Mouse (Mus musculus) left cerebral cortex, postnatal 10 days (tissue): ENCODE results near the gene Tcf7l2. TPM values are rescaled to one million over a fixed set of nuclear protein-coding genes. Genes with fewer than 3 reads are reported as not detected.

Experiments used
- DNase-seq, 2 experiments: peaks; one replicate each; pipeline ENCODE4 v3.0.0; 2021 to 2022; ENCODE audit warnings: low spot score in 2 of 2, mixed read lengths in 1 of 2; ENCODE audit errors: extremely low spot score in 1 of 2
- intact Hi-C: fragments of 180-260 bp; cut with DNase I; formaldehyde crosslinking; loops from one replicate; pipeline ENCODE4 v1.15.1; 2025
- total RNA-seq, 2 experiments: library from RNA; stranded (reverse); gene quantifications; 2 replicates each; pipeline ENCODE4 v1.2.3; 2021

The Tcf7l2 gene
- total RNA-seq, 2 experiments from 2014 or later, result 8.2 to 11.4 TPM

GRCm38 (mm10) chr19:55784796-55785418 lies 43.3 kb downstream of the Tcf7l2 start:
- intact Hi-C loops, result no loop called here

GRCm38 (mm10) chr19:55787420-55787819 lies 45.8 kb downstream of the Tcf7l2 start:
- intact Hi-C loops, result no loop called here
- no peak for DNase-seq

More at GRCm38 (mm10) chr19:55784796-55785418, 43.3 kb downstream of the Tcf7l2 start:
- no peak for DNase-seq

GRCm38 (mm10) chr19:55788285-55788904 lies 46.8 kb downstream of the Tcf7l2 start:
- no peak for DNase-seq

GRCm38 (mm10) chr19:55788905-55789295 lies 47.3 kb downstream of the Tcf7l2 start:
- no peak for DNase-seq
- intact Hi-C loops, result no loop called here

More at GRCm38 (mm10) chr19:55788285-55788904, 46.8 kb downstream of the Tcf7l2 start:
- intact Hi-C loops, result no loop called here

- intact Hi-C loops, result no loop called here
- no peak for DNase-seq
These were observed 48.2 kb downstream of the Tcf7l2 start for GRCm38 (mm10) chr19:55789838-55790237.

- intact Hi-C loops, result no loop called here
- DNase-seq, result no peak
These were observed 49.7 kb downstream of the Tcf7l2 start for GRCm38 (mm10) chr19:55791293-55791692.

GRCm38 (mm10) chr19:55791886-55792285 lies 50.3 kb downstream of the Tcf7l2 start:
- no peak for DNase-seq
- intact Hi-C loops, result no loop called here

- DNase-seq, result no peak
- intact Hi-C loops, result no loop called here
These were observed 51.0 kb downstream of the Tcf7l2 start for GRCm38 (mm10) chr19:55792571-55792970.

- DNase-seq, result no peak
- intact Hi-C loops, result no loop called here
These were observed 51.4 kb downstream of the Tcf7l2 start for GRCm38 (mm10) chr19:55793029-55793428.

GRCm38 (mm10) chr19:55794194-55794945 lies 52.8 kb downstream of the Tcf7l2 start:
- DNase-seq, result no peak
- intact Hi-C loops, result no loop called here

- no peak for DNase-seq
- intact Hi-C loops, result no loop called here
These were observed 53.3 kb downstream of the Tcf7l2 start for GRCm38 (mm10) chr19:55794946-55795340.

GRCm38 (mm10) chr19:55795349-55795748 lies 53.7 kb downstream of the Tcf7l2 start:
- DNase-seq, result no peak
- intact Hi-C loops, result no loop called here

GRCm38 (mm10) chr19:55797834-55798233 lies 56.2 kb downstream of the Tcf7l2 start:
- no peak for DNase-seq

GRCm38 (mm10) chr19:55799411-55799810 lies 57.8 kb downstream of the Tcf7l2 start:
- intact Hi-C loops, result no loop called here
- DNase-seq, result no peak

More at GRCm38 (mm10) chr19:55797834-55798233, 56.2 kb downstream of the Tcf7l2 start:
- intact Hi-C loops, result no loop called here

GRCm38 (mm10) chr19:55800059-55800458 lies 58.4 kb downstream of the Tcf7l2 start:
- intact Hi-C loops, result no loop called here

GRCm38 (mm10) chr19:55803121-55803520 lies 61.5 kb downstream of the Tcf7l2 start:
- DNase-seq, result no peak
- intact Hi-C loops, result no loop called here

More at GRCm38 (mm10) chr19:55800059-55800458, 58.4 kb downstream of the Tcf7l2 start:
- DNase-seq, result no peak

- intact Hi-C loops, result no loop called here
- no peak for DNase-seq
These were observed 62.2 kb downstream of the Tcf7l2 start for GRCm38 (mm10) chr19:55803797-55804196.

- intact Hi-C loops, result no loop called here
- no peak for DNase-seq
These were observed 63.2 kb downstream of the Tcf7l2 start for GRCm38 (mm10) chr19:55804795-55805194.

GRCm38 (mm10) chr19:55806434-55807193 lies 65.0 kb downstream of the Tcf7l2 start:
- DNase-seq, result no peak
- intact Hi-C loops, result no loop called here
